Mouse (Mus musculus) liver, adult (tissue): ENCODE results near the gene Cpne4.

Experiments used
- GATA4 ChIP-seq: IDR thresholded peaks from 2 replicates; pipeline ENCODE4 v1.6.1; 2014; ENCODE audit warnings: mild to moderate bottlenecking, low read length; ENCODE audit not compliant: insufficient replicate concordance

The Cpne4 gene

GRCm38 (mm10) chr9:104796601-104797000 is 249.5 kb downstream of the Cpne4 start:
- no peak for TF ChIP-seq GATA4

- TF ChIP-seq GATA4: no peak
Observed at GRCm38 (mm10) chr9:104804776-104805175, 257.7 kb downstream of the Cpne4 start.

- TF ChIP-seq GATA4: no peak
Observed at GRCm38 (mm10) chr9:104814681-104815080, 267.6 kb downstream of the Cpne4 start.

- TF ChIP-seq GATA4: no peak
Observed at GRCm38 (mm10) chr9:104828646-104829045, 281.6 kb downstream of the Cpne4 start.

GRCm38 (mm10) chr9:104832934-104833539 is 286.0 kb downstream of the Cpne4 start:
- TF ChIP-seq GATA4: no peak

- no peak for TF ChIP-seq GATA4
Observed at GRCm38 (mm10) chr9:104837931-104838330, 290.8 kb downstream of the Cpne4 start.

GRCm38 (mm10) chr9:104841278-104841677 is 294.2 kb downstream of the Cpne4 start:
- no peak for TF ChIP-seq GATA4

- no peak for TF ChIP-seq GATA4
Observed at GRCm38 (mm10) chr9:104845226-104845930, 298.3 kb downstream of the Cpne4 start.

- TF ChIP-seq GATA4: no peak
Observed at GRCm38 (mm10) chr9:104853701-104854100, 306.6 kb downstream of the Cpne4 start.

- TF ChIP-seq GATA4: no peak
Observed at GRCm38 (mm10) chr9:104854245-104854921, 307.3 kb downstream of the Cpne4 start.

GRCm38 (mm10) chr9:104865830-104866229 is 318.7 kb downstream of the Cpne4 start:
- no peak for TF ChIP-seq GATA4

GRCm38 (mm10) chr9:104872586-104872985 is 325.5 kb downstream of the Cpne4 start:
- TF ChIP-seq GATA4: no peak

- no peak for TF ChIP-seq GATA4
Observed at GRCm38 (mm10) chr9:104874157-104874556, 327.1 kb downstream of the Cpne4 start.

GRCm38 (mm10) chr9:104877014-104877413 is 329.9 kb downstream of the Cpne4 start:
- no peak for TF ChIP-seq GATA4

GRCm38 (mm10) chr9:104878558-104878957 is 331.5 kb downstream of the Cpne4 start:
- no peak for TF ChIP-seq GATA4

- no peak for TF ChIP-seq GATA4
Observed at GRCm38 (mm10) chr9:104890517-104890916, 343.4 kb downstream of the Cpne4 start.
